Mouse (Mus musculus) lung, embryonic 15.5 days (tissue): ENCODE results near the gene Ube2o. TPM values are rescaled to one million over a fixed set of nuclear protein-coding genes. Genes with fewer than 3 reads are reported as not detected.
"Not testable (repeated sequence)": the region's sequence is repeated elsewhere in the genome, so short reads cannot be mapped to it uniquely, and the experiment has no call there.

Experiments used
- ATAC-seq: fragments of 200-750 bp; cut with Nextera tagmentation; 2 replicates; pipeline ENCODE4 v1.8.0; 2017; ENCODE audit warnings: moderate number of reproducible peaks, borderline replicate concordance; ENCODE audit not compliant: low FRiP score, low TSS enrichment; ENCODE audit errors: extremely low read depth
- H3K27ac ChIP-seq: fragments of 300-500 bp; sonication (generic); 2 replicates; pipeline ENCODE4 v1.5.1; 2015; ENCODE audit warnings: moderate library complexity, mild to moderate bottlenecking, inconsistent platforms
- H3K27me3 ChIP-seq: fragments of 300-500 bp; sonication (generic); 2 replicates; pipeline ENCODE4 v1.6.1; 2015; ENCODE audit warnings: inconsistent platforms
- H3K36me3 ChIP-seq: fragments of 300-500 bp; sonication (generic); 2 replicates; pipeline ENCODE4 v1.6.1; 2015; ENCODE audit warnings: inconsistent platforms
- H3K4me1 ChIP-seq: fragments of 300-500 bp; sonication (generic); 2 replicates; pipeline ENCODE4 v1.6.1; 2015; ENCODE audit warnings: inconsistent platforms
- H3K4me2 ChIP-seq: fragments of 300-500 bp; sonication (generic); 2 replicates; pipeline ENCODE4 v1.6.1; 2015; ENCODE audit warnings: inconsistent platforms, mild to moderate bottlenecking, moderate library complexity
- H3K4me3 ChIP-seq: fragments of 300-500 bp; sonication (generic); 2 replicates; pipeline ENCODE4 v1.5.1; 2015; ENCODE audit warnings: mild to moderate bottlenecking, inconsistent platforms
- H3K9ac ChIP-seq: fragments of 300-500 bp; sonication (generic); 2 replicates; pipeline ENCODE4 v1.6.1; 2015; ENCODE audit warnings: inconsistent platforms
- H3K9me3 ChIP-seq: fragments of 300-500 bp; sonication (generic); 2 replicates; pipeline ENCODE4 v1.6.1; 2016; ENCODE audit warnings: inconsistent platforms
- WGBS: fragments of 180-500 bp; shearing (Covaris S2); methylation state at CpG from one replicate; pipeline ENCODE4 v1.1.7; 2015; 5-methylcytosine and 5-hydroxymethylcytosine counted together
- polyA plus RNA-seq: library from polyadenylated mRNA; unstranded; fragments of >200 nt; fragmentation: Nextera tagmentation; extraction: Ambion mirVana; gene quantifications from 2 replicates; pipeline ENCODE4 v1.2.1, GENCODE M21; 2015

Gene Ube2o
- polyA plus RNA-seq, 1 experiment from 2014 or later = 12.6 TPM

DNA sequence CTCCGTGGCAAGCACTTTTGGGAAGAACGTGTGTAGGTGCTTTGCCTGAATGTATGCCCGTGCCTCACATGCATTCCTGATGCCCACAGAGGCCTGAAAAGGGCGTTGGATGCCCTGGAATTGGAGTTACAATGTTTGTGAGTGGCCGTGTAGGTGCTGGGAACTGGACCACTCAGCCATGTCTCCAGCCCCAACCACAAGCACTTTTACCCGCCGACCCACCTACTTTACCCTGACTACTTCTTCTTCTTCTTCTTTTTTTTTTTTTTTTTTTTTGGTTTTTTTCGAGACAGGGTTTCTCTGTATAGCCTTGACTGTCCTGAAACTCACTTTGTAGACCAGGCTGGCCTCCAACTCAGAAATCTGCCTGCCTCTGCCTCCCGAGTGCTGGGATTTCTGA lies 29.9 kb upstream of the Ube2o start:
- H3K9ac ChIP-seq = not testable (repeated sequence)

DNA sequence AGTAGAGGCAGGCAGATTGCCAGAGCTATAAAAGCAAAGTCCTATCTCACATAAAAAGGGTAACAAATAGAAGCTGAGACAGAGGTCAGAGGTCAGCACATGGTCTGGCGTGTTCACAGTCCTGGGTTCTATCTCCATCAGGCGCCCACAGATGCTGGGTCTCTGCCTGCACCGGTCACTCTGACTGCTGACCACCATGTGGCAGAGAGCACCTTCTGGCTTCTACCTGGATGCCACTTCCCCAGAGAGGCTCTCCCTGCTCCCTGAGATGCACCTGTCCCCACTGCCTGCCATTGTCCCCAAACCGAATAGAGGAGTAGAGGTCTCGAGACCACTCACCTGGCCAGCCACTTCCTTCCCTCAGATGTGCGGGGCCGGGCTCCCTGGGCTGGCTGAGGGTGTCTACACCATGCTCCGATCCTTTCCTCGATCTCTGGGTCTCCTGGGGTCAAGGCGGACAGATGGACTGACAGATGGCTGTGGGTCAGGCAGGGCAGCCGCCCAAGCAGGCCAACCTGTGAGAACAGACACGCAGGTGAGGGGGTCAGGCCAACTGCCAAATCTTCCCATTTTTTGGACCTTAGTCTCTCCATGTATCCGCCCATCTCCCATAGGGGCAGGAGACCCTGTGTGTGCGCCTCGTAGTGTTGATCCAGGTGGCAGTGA lies 28.9 kb upstream of the Ube2o start:
- H3K27ac ChIP-seq = no peak overlapping the region
- peaks cover 6% of the 10 kb centered on the region for H3K4me1 ChIP-seq
- no peaks in the 10 kb centered on the region for H3K9me3 ChIP-seq
- H3K27me3 ChIP-seq = no peaks in the 10 kb centered on the region
- peaks cover 11% of the 10 kb centered on the region; the same call in 1 of the 2 replicates for H3K36me3 ChIP-seq
- WGBS = 75% methylated on average over 15 of the region's 15 CpGs
- H3K4me3 ChIP-seq = no peak overlapping the region
- ATAC-seq = no peak
- no peak overlapping the region for H3K9ac ChIP-seq
- no peak overlapping the region for H3K4me2 ChIP-seq

More for the DNA sequence above, 29.9 kb upstream of the Ube2o start:
- H3K36me3 ChIP-seq, H3K4me2 ChIP-seq, H3K27me3 ChIP-seq, H3K27ac ChIP-seq, H3K4me3 ChIP-seq, ATAC-seq, H3K9me3 ChIP-seq: not testable (repeated sequence)
- peaks cover 16% of the 10 kb centered on the region for H3K4me1 ChIP-seq
- 90% methylated on average over 9 of the region's 9 CpGs for WGBS

- H3K36me3 ChIP-seq = peaks cover 25% of the 10 kb centered on the region
- no peaks in the 10 kb centered on the region for H3K9me3 ChIP-seq
- H3K4me3 ChIP-seq = no peak overlapping the region
- H3K9ac ChIP-seq = no peak overlapping the region
- no peak overlapping the region for H3K4me2 ChIP-seq
- no peak for ATAC-seq
- no peaks in the 10 kb centered on the region; the same call in 1 of the 2 replicates for H3K4me1 ChIP-seq
- no peak overlapping the region for H3K27ac ChIP-seq
- WGBS = 83% methylated on average over 3 of the region's 3 CpGs
- H3K27me3 ChIP-seq = no peaks in the 10 kb centered on the region
Measured at GRCm38 (mm10) chr11:116607717-116608116, 26.5 kb upstream of the Ube2o start.

GRCm38 (mm10) chr11:116604097-116604496 lies 22.9 kb upstream of the Ube2o start:
- Histone ChIP-seq H3K9ac (no peak overlapping the region), H3K4me2 (no peak overlapping the region), H3K27ac (no peak overlapping the region), H3K36me3 (peaks cover 29% of the 10 kb centered on the region), H3K27me3 (no peaks in the 10 kb centered on the region), H3K4me3 (no peak overlapping the region), H3K9me3 (no peaks in the 10 kb centered on the region), H3K4me1 (no peaks in the 10 kb centered on the region; the same call in 1 of the 2 replicates)
- WGBS = 79% methylated on average over 12 of the region's 12 CpGs
- no peak for ATAC-seq

GRCm38 (mm10) chr11:116603339-116603738 lies 22.1 kb upstream of the Ube2o start:
- H3K9me3 ChIP-seq = no peaks in the 10 kb centered on the region
- H3K9ac ChIP-seq = no peak overlapping the region
- H3K4me1 ChIP-seq = no peaks in the 10 kb centered on the region; the same call in 1 of the 2 replicates
- no peak overlapping the region for H3K4me2 ChIP-seq
- no peak overlapping the region for H3K27ac ChIP-seq
- ATAC-seq = no peak
- WGBS = 88% methylated on average over 10 of the region's 10 CpGs
- no peaks in the 10 kb centered on the region for H3K27me3 ChIP-seq
- H3K4me3 ChIP-seq = no peak overlapping the region
- H3K36me3 ChIP-seq = peaks cover 34% of the 10 kb centered on the region

GRCm38 (mm10) chr11:116602043-116602442 lies 20.8 kb upstream of the Ube2o start:
- Histone ChIP-seq H3K36me3 (peaks cover 33% of the 10 kb centered on the region), H3K4me3 (no peak overlapping the region), H3K4me2 (no peak overlapping the region), H3K9ac (no peak overlapping the region), H3K4me1 (no peaks in the 10 kb centered on the region; the same call in 1 of the 2 replicates), H3K27ac (no peak overlapping the region), H3K9me3 (no peaks in the 10 kb centered on the region), H3K27me3 (no peaks in the 10 kb centered on the region)
- ATAC-seq = no peak
- WGBS = 82% methylated on average over 8 of the region's 8 CpGs

- H3K36me3 ChIP-seq = peaks cover 33% of the 10 kb centered on the region
- 89% methylated on average over 8 of the region's 8 CpGs for WGBS
- H3K9ac ChIP-seq = no peak overlapping the region
- H3K4me2 ChIP-seq = no peak overlapping the region
- H3K4me1 ChIP-seq = no peaks in the 10 kb centered on the region
- no peak for ATAC-seq
- H3K4me3 ChIP-seq = no peak overlapping the region
- H3K27ac ChIP-seq = no peak overlapping the region
- H3K9me3 ChIP-seq = no peaks in the 10 kb centered on the region
- H3K27me3 ChIP-seq = no peaks in the 10 kb centered on the region
Measured at GRCm38 (mm10) chr11:116601166-116601565, 19.9 kb upstream of the Ube2o start.

- Histone ChIP-seq H3K27ac (no peak overlapping the region), H3K4me3 (no peak overlapping the region), H3K9ac (no peak overlapping the region), H3K4me1 (no peaks in the 10 kb centered on the region), H3K4me2 (no peak overlapping the region), H3K9me3 (no peaks in the 10 kb centered on the region), H3K27me3 (no peaks in the 10 kb centered on the region), H3K36me3 (peaks cover 21% of the 10 kb centered on the region)
- ATAC-seq = no peak
- WGBS = 90% methylated on average over 15 of the region's 15 CpGs
Measured at GRCm38 (mm10) chr11:116599230-116599629, 18.0 kb upstream of the Ube2o start.

GRCm38 (mm10) chr11:116598193-116598592 lies 16.9 kb upstream of the Ube2o start:
- Histone ChIP-seq H3K36me3 (peaks cover 16% of the 10 kb centered on the region), H3K27ac (no peak overlapping the region), H3K4me1 (no peaks in the 10 kb centered on the region), H3K9ac (no peak overlapping the region), H3K27me3 (no peaks in the 10 kb centered on the region), H3K4me2 (no peak overlapping the region), H3K9me3 (no peaks in the 10 kb centered on the region), H3K4me3 (no peak overlapping the region)
- 80% methylated on average over 8 of the region's 8 CpGs for WGBS
- no peak for ATAC-seq

GRCm38 (mm10) chr11:116596766-116597165 lies 15.5 kb upstream of the Ube2o start:
- Histone ChIP-seq H3K9me3 (no peaks in the 10 kb centered on the region), H3K4me1 (0 out of 2 replicates have a peak, but pooled peaks cover 4% of the 10 kb centered on the region), H3K27me3 (no peaks in the 10 kb centered on the region), H3K9ac (no peak overlapping the region), H3K4me2 (no peak overlapping the region), H3K36me3 (peaks cover 14% of the 10 kb centered on the region), H3K27ac (no peak overlapping the region), H3K4me3 (no peak overlapping the region)
- ATAC-seq = no peak
- 88% methylated on average over 19 of the region's 19 CpGs for WGBS

- no peaks in the 10 kb centered on the region for H3K27me3 ChIP-seq
- ATAC-seq = no peak
- 0 out of 2 replicates have a peak, but pooled peaks cover 7% of the 10 kb centered on the region for H3K4me1 ChIP-seq
- no peak overlapping the region for H3K4me3 ChIP-seq
- 88% methylated on average over 4 of the region's 4 CpGs for WGBS
- H3K9me3 ChIP-seq = no peaks in the 10 kb centered on the region
- H3K4me2 ChIP-seq = no peak overlapping the region
- H3K27ac ChIP-seq = no peak overlapping the region
- H3K9ac ChIP-seq = no peak overlapping the region
- 0 out of 2 replicates have a peak, but pooled peaks cover 3% of the 10 kb centered on the region for H3K36me3 ChIP-seq
Measured at GRCm38 (mm10) chr11:116593345-116593744, 12.1 kb upstream of the Ube2o start.

DNA sequence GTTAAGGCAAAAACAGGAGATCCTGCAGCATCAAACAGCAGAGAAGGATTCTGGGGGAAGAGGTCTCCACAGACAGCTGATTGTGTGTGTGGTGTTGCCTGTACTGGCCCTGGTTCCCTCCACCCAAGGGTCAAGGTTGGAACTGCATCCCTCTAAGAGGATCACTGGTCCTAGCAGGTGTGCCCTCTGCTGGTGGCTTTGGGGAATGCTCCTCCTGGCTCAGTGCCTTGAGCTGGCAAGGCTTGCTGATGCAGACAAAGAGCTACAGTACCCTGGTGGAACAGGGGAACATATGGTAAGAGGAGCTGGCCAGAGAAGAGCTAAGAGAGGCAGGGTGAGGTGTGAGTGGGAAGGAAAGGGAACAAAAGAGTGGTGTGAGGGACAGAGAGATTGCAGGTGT lies 11.2 kb upstream of the Ube2o start:
- H3K4me1 ChIP-seq = 0 out of 2 replicates have a peak, but pooled peaks cover 7% of the 10 kb centered on the region
- ATAC-seq = peak; percentile 38
- no peaks in the 10 kb centered on the region for H3K36me3 ChIP-seq
- no peak overlapping the region for H3K4me3 ChIP-seq
- no peak overlapping the region for H3K27ac ChIP-seq
- no peaks in the 10 kb centered on the region for H3K27me3 ChIP-seq
- no peaks in the 10 kb centered on the region for H3K9me3 ChIP-seq
- H3K4me2 ChIP-seq = no peak overlapping the region
- no peak overlapping the region for H3K9ac ChIP-seq
